Mouse (Mus musculus) heart, embryonic 13.5 days (tissue): ENCODE measurements around the gene Slc23a3. TPM values are rescaled to one million over a fixed set of nuclear protein-coding genes. Genes with fewer than 3 reads are reported as not detected.

Experiments
- ATAC-seq: fragments of 200-750 bp; cut with Nextera tagmentation; 2 replicates; pipeline ENCODE4 v1.8.0; 2017; ENCODE audit warnings: moderate TSS enrichment; ENCODE audit not compliant: insufficient number of reproducible peaks, low FRiP score, low TSS enrichment; ENCODE audit errors: extremely low read depth
- H3K27ac ChIP-seq: fragments of 300-500 bp; sonication (generic); replicated peaks from 2 replicates; pipeline ENCODE4 v1.5.1; 2015; ENCODE audit warnings: moderate library complexity, mild to moderate bottlenecking, inconsistent platforms
- H3K27me3 ChIP-seq: fragments of 300-500 bp; sonication (generic); replicated peaks from 2 replicates; pipeline ENCODE4 v1.6.1; 2015; ENCODE audit warnings: mild to moderate bottlenecking, inconsistent platforms
- H3K36me3 ChIP-seq: fragments of 300-500 bp; sonication (generic); 2 replicates; pipeline ENCODE4 v1.6.1; 2015; ENCODE audit warnings: mild to moderate bottlenecking, inconsistent platforms
- H3K4me1 ChIP-seq: fragments of 300-500 bp; sonication (generic); 2 replicates; pipeline ENCODE4 v1.6.1; 2015; ENCODE audit warnings: inconsistent platforms
- H3K4me2 ChIP-seq: fragments of 300-500 bp; sonication (generic); 2 replicates; pipeline ENCODE4 v1.6.1; 2015; ENCODE audit warnings: inconsistent platforms, mild to moderate bottlenecking, moderate library complexity
- H3K4me3 ChIP-seq: fragments of 300-500 bp; sonication (generic); 2 replicates; pipeline ENCODE4 v1.5.1; 2015; ENCODE audit warnings: moderate library complexity, mild to moderate bottlenecking, inconsistent platforms
- H3K9ac ChIP-seq: fragments of 300-500 bp; sonication (generic); 2 replicates; pipeline ENCODE4 v1.6.1; 2015; ENCODE audit warnings: inconsistent platforms, mild to moderate bottlenecking, moderate library complexity
- H3K9me3 ChIP-seq: fragments of 300-500 bp; sonication (generic); 2 replicates; pipeline ENCODE4 v1.6.1; 2016; ENCODE audit warnings: inconsistent platforms
- WGBS: fragments of 180-500 bp; shearing (Covaris S2); methylation state at CpG from one replicate; pipeline ENCODE4 v1.1.7; 2015; ENCODE audit warnings: mixed read lengths; 5-methylcytosine and 5-hydroxymethylcytosine counted together
- polyA plus RNA-seq: library from polyadenylated mRNA; unstranded; fragments of >200 nt; fragmentation: Nextera tagmentation; extraction: Ambion mirVana; gene quantifications from 2 replicates; pipeline ENCODE4 v1.2.1, GENCODE M21; 2015

The Slc23a3 gene
- polyA plus RNA-seq, result 0.41 and 1.0 TPM in 2 replicates

- no peak for ATAC-seq
- WGBS, result 50% methylated on average over 12 of the region's 12 CpGs
- no peaks in the 10 kb centered on the region for H3K4me1 ChIP-seq
These were observed at the start of gene Slc23a3 for GRCm38 (mm10) chr1:75133421-75134207. Gene Slc23a3, minus strand, starts transcription at chr1:75133890.

GRCm38 (mm10) chr1:75182160-75182559 lies 48.5 kb upstream of the Slc23a3 start:
- Histone ChIP-seq H3K4me3 (no peak overlapping the region), H3K9me3 (no peaks in the 10 kb centered on the region), H3K4me1 (peaks cover 21% of the 10 kb centered on the region), H3K27me3 (no peaks in the 10 kb centered on the region), H3K4me2 (no peak overlapping the region), H3K9ac (no peak overlapping the region), H3K36me3 (peaks cover 70% of the 10 kb centered on the region), H3K27ac (no peak overlapping the region)
- ATAC-seq, result no peak
- WGBS, result 73% methylated on average over 4 of the region's 4 CpGs

More at GRCm38 (mm10) chr1:75133421-75134207, at the start of gene Slc23a3:
- Histone ChIP-seq H3K4me2 (no peak within 1 kb of the TSS), H3K9ac (no peak within 1 kb of the TSS), H3K27me3 (peaks cover 17% of the 10 kb centered on the region), H3K36me3 (peaks cover 38% of the 10 kb centered on the region), H3K4me3 (no peak within 1 kb of the TSS), H3K27ac (no peak within 1 kb of the TSS), H3K9me3 (no peaks in the 10 kb centered on the region)

- H3K36me3 ChIP-seq, result peaks cover 70% of the 10 kb centered on the region
- no peaks in the 10 kb centered on the region for H3K27me3 ChIP-seq
- 87% methylated on average over 4 of the region's 4 CpGs for WGBS
- no peak overlapping the region for H3K4me2 ChIP-seq
- no peak for ATAC-seq
- H3K4me3 ChIP-seq, result no peak overlapping the region
- no peak overlapping the region for H3K27ac ChIP-seq
- H3K9me3 ChIP-seq, result no peaks in the 10 kb centered on the region
- H3K9ac ChIP-seq, result no peak overlapping the region
- H3K4me1 ChIP-seq, result peaks cover 21% of the 10 kb centered on the region
These were observed 47.7 kb upstream of the Slc23a3 start for GRCm38 (mm10) chr1:75181377-75181870.

- H3K9ac ChIP-seq, result peak overlapping the region; percentile 58; the same call in 1 of the 2 replicates
- 0 out of 2 replicates have a peak overlapping the region, but pooled peaks have one; percentile 24 for H3K27ac ChIP-seq
- 33% methylated on average over 7 of the region's 7 CpGs for WGBS
These were observed 47.1 kb upstream of the Slc23a3 start for GRCm38 (mm10) chr1:75180741-75181140.

GRCm38 (mm10) chr1:75180105-75180590 lies 46.5 kb upstream of the Slc23a3 start, which contains the start of gene Abcb6:
Gene Abcb6, minus strand, starts transcription at chr1:75180392.
- H3K4me1 ChIP-seq, result peaks cover 21% of the 10 kb centered on the region
- peak; percentile 81 for ATAC-seq
- WGBS, result under 1% methylated on average over 31 of the region's 31 CpGs
- no peaks in the 10 kb centered on the region for H3K9me3 ChIP-seq
- H3K4me2 ChIP-seq, result peak within 1 kb of the TSS; percentile 99
- peak within 1 kb of the TSS; percentile 43 for H3K27ac ChIP-seq
- H3K27me3 ChIP-seq, result no peaks in the 10 kb centered on the region
- peak within 1 kb of the TSS; percentile 72 for H3K4me3 ChIP-seq
- peak within 1 kb of the TSS; percentile 84 for H3K9ac ChIP-seq
- peaks cover 70% of the 10 kb centered on the region for H3K36me3 ChIP-seq

More at GRCm38 (mm10) chr1:75180741-75181140, 47.1 kb upstream of the Slc23a3 start:
- no peaks in the 10 kb centered on the region for H3K27me3 ChIP-seq
- peak overlapping the region; percentile 72 for H3K4me3 ChIP-seq
- peaks cover 21% of the 10 kb centered on the region for H3K4me1 ChIP-seq
- no peak for ATAC-seq
- peaks cover 70% of the 10 kb centered on the region for H3K36me3 ChIP-seq
- H3K9me3 ChIP-seq, result no peaks in the 10 kb centered on the region
- H3K4me2 ChIP-seq, result peak overlapping the region; percentile 99

GRCm38 (mm10) chr1:75179334-75180104 lies 45.8 kb upstream of the Slc23a3 start:
- peak overlapping the region; percentile 72 for H3K4me3 ChIP-seq
- peak overlapping the region; percentile 43 for H3K27ac ChIP-seq
- peak overlapping the region; percentile 84 for H3K9ac ChIP-seq
- no peaks in the 10 kb centered on the region for H3K27me3 ChIP-seq
- 5% methylated on average over 23 of the region's 23 CpGs for WGBS
- H3K4me2 ChIP-seq, result peak overlapping the region; percentile 99
- ATAC-seq, result peak; percentile 11; the same call in 1 of the 2 replicates
- H3K9me3 ChIP-seq, result no peaks in the 10 kb centered on the region
- peaks cover 21% of the 10 kb centered on the region for H3K4me1 ChIP-seq
- H3K36me3 ChIP-seq, result peaks cover 69% of the 10 kb centered on the region

GRCm38 (mm10) chr1:75168472-75169464 lies 35.1 kb upstream of the Slc23a3 start, which contains the start of gene Zfand2b:
Gene Zfand2b, plus strand, starts transcription at chr1:75168646.
- Histone ChIP-seq H3K9ac (peak within 1 kb of the TSS; percentile 86), H3K36me3 (peaks cover 42% of the 10 kb centered on the region), H3K27ac (peak within 1 kb of the TSS; percentile 87), H3K4me1 (peaks cover 15% of the 10 kb centered on the region), H3K27me3 (no peaks in the 10 kb centered on the region), H3K4me3 (peak within 1 kb of the TSS; percentile 70), H3K4me2 (peak within 1 kb of the TSS; percentile 83), H3K9me3 (no peaks in the 10 kb centered on the region)
- WGBS, result 1% methylated on average over 59 of the region's 59 CpGs
- ATAC-seq, result peak; percentile 98

- Histone ChIP-seq H3K36me3 (peaks cover 36% of the 10 kb centered on the region), H3K9ac (peak overlapping the region; percentile 86), H3K27me3 (no peaks in the 10 kb centered on the region), H3K27ac (peak overlapping the region; percentile 87), H3K4me2 (peak overlapping the region; percentile 83), H3K4me3 (peak overlapping the region; percentile 70), H3K9me3 (no peaks in the 10 kb centered on the region), H3K4me1 (peaks cover 15% of the 10 kb centered on the region)
- ATAC-seq, result no peak
- WGBS, result 8% methylated on average over 7 of the region's 7 CpGs
These were observed 34.4 kb upstream of the Slc23a3 start for GRCm38 (mm10) chr1:75168093-75168471.

GRCm38 (mm10) chr1:75160256-75160617 lies 26.5 kb upstream of the Slc23a3 start:
- H3K4me1 ChIP-seq, result no peaks in the 10 kb centered on the region
- H3K4me3 ChIP-seq, result no peak overlapping the region
- WGBS, result 53% methylated on average over 4 of the region's 4 CpGs
- H3K27ac ChIP-seq, result no peak overlapping the region
- H3K27me3 ChIP-seq, result no peaks in the 10 kb centered on the region
- no peaks in the 10 kb centered on the region for H3K36me3 ChIP-seq
- no peak for ATAC-seq
- H3K9me3 ChIP-seq, result no peaks in the 10 kb centered on the region
- H3K9ac ChIP-seq, result no peak overlapping the region
- no peak overlapping the region for H3K4me2 ChIP-seq

- Histone ChIP-seq H3K4me1 (no peaks in the 10 kb centered on the region), H3K9me3 (no peaks in the 10 kb centered on the region), H3K27me3 (no peaks in the 10 kb centered on the region), H3K4me3 (no peak overlapping the region), H3K27ac (no peak overlapping the region), H3K36me3 (no peaks in the 10 kb centered on the region), H3K9ac (no peak overlapping the region), H3K4me2 (no peak overlapping the region)
- ATAC-seq, result no peak
- WGBS, result 45% methylated on average over 5 of the region's 5 CpGs
These were observed 26.0 kb upstream of the Slc23a3 start for GRCm38 (mm10) chr1:75159540-75160255.
